Mouse (Mus musculus) midbrain, postnatal 0 days (tissue): ENCODE measurements around the gene Hand2. TPM values are rescaled to one million over a fixed set of nuclear protein-coding genes. Genes with fewer than 3 reads are reported as not detected.

Source experiments
- ATAC-seq: fragments of 200-750 bp; cut with Nextera tagmentation; 2 replicates; pipeline ENCODE4 v1.8.0; 2017; ENCODE audit warnings: moderate number of reproducible peaks, mild to moderate bottlenecking, moderate TSS enrichment, moderate library complexity; ENCODE audit not compliant: low FRiP score
- DNase-seq: peaks from one replicate; pipeline ENCODE4 v3.0.0-alpha.2; 2015; ENCODE audit warnings: low spot score
- H3K27ac ChIP-seq: fragments of 300-500 bp; sonication (generic); 2 replicates; pipeline ENCODE4 v1.5.1; 2014; ENCODE audit warnings: low read depth, mild to moderate bottlenecking, low read length, mixed read lengths
- H3K27me3 ChIP-seq: fragments of 300-500 bp; sonication (generic); 2 replicates; pipeline ENCODE4 v1.6.1; 2014; ENCODE audit warnings: low read length, control low read depth, mixed read lengths; ENCODE audit not compliant: insufficient read depth
- H3K36me3 ChIP-seq: fragments of 300-500 bp; sonication (generic); 2 replicates; pipeline ENCODE4 v1.6.1; 2014; ENCODE audit warnings: low read length, control low read depth, mixed read lengths; ENCODE audit not compliant: insufficient read depth
- H3K4me1 ChIP-seq: fragments of 300-500 bp; sonication (generic); 2 replicates; pipeline ENCODE4 v1.6.1; 2014; ENCODE audit warnings: mild to moderate bottlenecking, control low read depth, antibody characterized with exemption, low read length, mixed read lengths; ENCODE audit not compliant: insufficient read depth
- H3K4me2 ChIP-seq: fragments of 300-500 bp; sonication (generic); 2 replicates; pipeline ENCODE4 v1.6.1; 2014; ENCODE audit warnings: low read depth, mild to moderate bottlenecking, low read length, mixed read lengths; ENCODE audit not compliant: poor library complexity, severe bottlenecking
- H3K4me3 ChIP-seq: fragments of 300-500 bp; sonication (generic); 2 replicates; pipeline ENCODE4 v1.5.1; 2014; ENCODE audit warnings: low read depth, mild to moderate bottlenecking, low read length, moderate library complexity
- H3K9ac ChIP-seq: fragments of 300-500 bp; sonication (generic); replicated peaks from 2 replicates; pipeline ENCODE4 v1.6.1; 2014; ENCODE audit warnings: mild to moderate bottlenecking, low read length, moderate library complexity, mixed read lengths; ENCODE audit not compliant: poor library complexity, severe bottlenecking
- H3K9me3 ChIP-seq: fragments of 300-500 bp; sonication (generic); 2 replicates; pipeline ENCODE4 v1.6.1; 2016; ENCODE audit warnings: low read length, control low read depth
- CTCF ChIP-seq: IDR thresholded peaks from 2 replicates; pipeline ENCODE4 v1.5.1; 2016; ENCODE audit warnings: antibody characterized with exemption, mild to moderate bottlenecking
- WGBS: fragments of 180-500 bp; shearing (Covaris S2); extraction: QIAGEN DNeasy Blood & Tissue Kit; methylation state at CpG from one replicate; pipeline ENCODE4 v1.1.7; 2014; 5-methylcytosine and 5-hydroxymethylcytosine counted together
- polyA plus RNA-seq: library from polyadenylated mRNA; unstranded; fragments of >200 nt; fragmentation: Nextera tagmentation; extraction: Ambion mirVana; gene quantifications from 2 replicates; pipeline ENCODE4 v1.2.1, GENCODE M21; 2015
- total RNA-seq: library from RNA; depleted of rRNA; stranded (reverse); fragments of >200 nt; gene quantifications from 2 replicates; pipeline ENCODE4 v1.2.3, GENCODE M21; 2014

Gene Hand2
- total and polyA plus RNA-seq, 2 experiments from 2014 or later, result not detected

DNA sequence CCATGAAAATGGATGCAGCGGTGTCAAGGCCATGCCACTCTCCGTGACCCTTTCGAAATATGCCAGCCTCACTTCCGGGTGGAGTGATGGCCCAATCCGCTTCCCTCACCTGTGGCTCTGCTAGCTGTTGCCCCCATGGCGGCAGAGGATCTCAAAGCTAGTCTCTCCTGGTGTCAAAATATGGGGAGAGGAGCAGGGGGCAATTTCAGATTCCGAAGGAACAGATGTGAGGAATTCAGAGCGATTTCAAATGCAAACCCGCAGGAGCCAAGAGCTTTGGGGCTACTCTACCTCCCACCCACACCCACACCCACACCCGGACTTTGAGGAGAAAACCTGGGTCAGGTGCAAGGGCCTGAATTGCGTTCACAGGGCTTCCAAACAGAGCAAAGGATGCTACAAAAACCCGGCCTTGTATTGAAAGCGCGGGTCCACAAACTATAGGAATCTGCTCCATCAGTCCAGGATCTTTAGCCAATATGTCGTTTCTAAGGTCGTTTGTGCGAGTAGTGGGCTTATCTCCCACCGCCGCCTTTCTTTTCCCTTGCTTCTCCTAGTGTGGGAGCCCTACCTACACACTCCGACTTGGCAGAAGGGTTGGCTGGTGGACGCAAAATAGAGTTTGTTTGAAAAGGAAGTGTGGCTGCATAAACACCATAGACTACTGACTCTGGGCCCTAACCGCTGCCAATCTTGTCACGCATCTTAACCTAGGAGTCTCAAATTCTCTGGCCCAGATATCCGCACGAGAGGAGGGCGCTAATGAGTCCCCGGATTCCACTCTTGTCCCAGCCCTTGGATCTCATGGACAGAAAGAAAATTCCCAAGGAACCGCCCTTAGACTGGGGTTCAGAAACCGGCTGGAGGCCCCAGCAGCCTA, 6.7 kb downstream of the Hand2 start:
- ATAC-seq (no peak), DNase-seq (no peak)
- WGBS, result 2% methylated on average over 29 of the region's 29 CpGs
- Histone ChIP-seq H3K9me3 (no peaks in the 10 kb centered on the region), H3K4me1 (no peaks in the 10 kb centered on the region), H3K27me3 (peaks cover 85% of the 10 kb centered on the region), H3K4me2 (no peak overlapping the region), H3K36me3 (no peaks in the 10 kb centered on the region), H3K27ac (no peak overlapping the region), H3K9ac (no peak overlapping the region), H3K4me3 (no peak overlapping the region)
- TF ChIP-seq CTCF, result no peak

DNA sequence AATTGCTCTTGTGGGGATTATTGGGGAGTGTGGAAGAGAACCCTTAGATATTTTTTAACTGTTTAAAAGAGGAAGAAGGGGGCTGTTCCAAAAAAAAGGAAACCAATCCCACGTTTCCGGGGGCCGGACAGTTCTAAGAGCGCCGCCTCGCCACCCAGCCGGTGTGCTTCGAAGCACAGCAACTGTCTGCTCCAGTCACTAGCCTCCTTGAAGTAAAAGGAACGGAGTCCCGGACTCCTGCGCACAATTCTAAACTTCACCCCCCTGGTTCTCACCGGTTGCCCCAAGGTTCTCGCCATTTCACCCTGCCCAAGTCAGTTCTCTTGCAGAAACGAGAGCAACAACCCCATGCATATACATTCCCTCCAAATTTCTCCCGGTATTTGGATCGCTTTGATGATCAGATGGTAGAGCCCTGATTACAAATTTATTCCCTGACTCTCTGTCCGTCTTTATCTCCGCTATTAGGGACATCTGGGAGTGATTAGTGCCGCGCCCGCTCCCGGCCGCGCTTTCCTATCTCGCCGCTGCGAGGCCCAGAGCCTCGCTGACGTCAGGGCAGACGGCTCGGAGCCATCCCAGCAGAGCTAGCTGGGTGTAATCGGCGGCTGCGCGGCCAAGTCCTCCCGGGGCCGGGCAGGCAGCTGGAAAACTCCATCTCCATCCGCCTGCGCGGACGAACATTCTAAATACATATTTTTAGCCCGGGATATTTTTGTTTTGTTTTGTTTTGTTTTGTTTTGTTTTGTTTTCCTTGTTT, 7.6 kb downstream of the Hand2 start:
- Histone ChIP-seq H3K4me1 (no peaks in the 10 kb centered on the region), H3K9ac (no peak overlapping the region), H3K9me3 (no peaks in the 10 kb centered on the region), H3K4me2 (no peak overlapping the region), H3K36me3 (no peaks in the 10 kb centered on the region), H3K27me3 (peaks cover 85% of the 10 kb centered on the region), H3K4me3 (no peak overlapping the region), H3K27ac (no peak overlapping the region)
- peak; percentile 13 for DNase-seq
- no peak for TF ChIP-seq CTCF
- ATAC-seq, result no peak
- WGBS, result 1% methylated on average over 42 of the region's 42 CpGs

DNA sequence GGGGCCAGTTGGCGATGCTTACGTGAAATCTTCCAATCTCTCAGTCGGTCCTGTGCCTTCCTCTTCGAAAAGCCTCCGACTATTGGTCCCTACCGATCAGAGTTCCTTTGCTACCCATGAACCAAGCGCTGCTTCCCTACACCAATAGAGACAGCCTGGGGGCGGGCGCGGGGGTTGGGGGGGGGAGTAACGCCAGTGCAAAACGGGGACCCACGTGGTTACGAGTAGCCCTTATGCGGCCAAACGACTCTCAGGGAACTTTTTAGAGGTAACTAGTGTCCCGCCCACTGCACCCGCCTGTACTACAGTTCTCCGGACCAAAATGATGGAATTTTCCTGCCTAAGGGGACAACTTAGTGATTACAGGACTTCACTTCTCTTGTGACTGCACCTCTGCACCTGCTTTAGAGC, 8.2 kb downstream of the Hand2 start:
- no peak for ATAC-seq
- TF ChIP-seq CTCF, result no peak
- no peak overlapping the region for H3K4me2 ChIP-seq

DNA sequence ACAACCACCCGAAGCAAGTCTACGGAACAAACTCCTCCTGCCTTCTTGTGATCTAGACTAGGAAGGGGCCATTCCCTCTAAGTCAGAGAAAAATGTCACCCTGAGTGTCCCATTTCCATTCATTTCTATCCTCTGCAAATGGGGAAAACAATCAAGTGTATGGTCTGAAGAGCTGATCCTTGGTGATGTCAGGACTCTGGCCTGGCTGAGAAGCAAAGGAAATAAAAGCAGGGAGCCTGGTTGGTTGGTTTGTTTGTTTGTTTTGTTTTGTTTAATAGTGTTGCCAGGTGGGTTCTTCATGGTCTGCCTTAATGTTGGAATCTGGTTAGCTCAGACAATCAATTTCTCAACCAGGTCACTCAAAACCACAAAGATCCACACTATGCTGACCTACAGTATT, 9.3 kb downstream of the Hand2 start:
- ATAC-seq, result no peak
- TF ChIP-seq CTCF, result no peak
- WGBS, result 10% methylated on average over 2 of the region's 2 CpGs
- DNase-seq, result no peak
- Histone ChIP-seq H3K4me2 (no peak overlapping the region), H3K4me1 (no peaks in the 10 kb centered on the region), H3K9ac (no peak overlapping the region), H3K9me3 (no peaks in the 10 kb centered on the region), H3K4me3 (no peak overlapping the region), H3K27me3 (peaks cover 92% of the 10 kb centered on the region), H3K27ac (no peak overlapping the region), H3K36me3 (no peaks in the 10 kb centered on the region)

More for the DNA sequence above, 8.2 kb downstream of the Hand2 start:
- Histone ChIP-seq H3K27ac (no peak overlapping the region), H3K4me3 (no peak overlapping the region), H3K9ac (no peak overlapping the region), H3K36me3 (no peaks in the 10 kb centered on the region), H3K27me3 (peaks cover 84% of the 10 kb centered on the region), H3K9me3 (no peaks in the 10 kb centered on the region), H3K4me1 (no peaks in the 10 kb centered on the region)
- DNase-seq, result no peak
- WGBS, result 2% methylated on average over 19 of the region's 19 CpGs

DNA sequence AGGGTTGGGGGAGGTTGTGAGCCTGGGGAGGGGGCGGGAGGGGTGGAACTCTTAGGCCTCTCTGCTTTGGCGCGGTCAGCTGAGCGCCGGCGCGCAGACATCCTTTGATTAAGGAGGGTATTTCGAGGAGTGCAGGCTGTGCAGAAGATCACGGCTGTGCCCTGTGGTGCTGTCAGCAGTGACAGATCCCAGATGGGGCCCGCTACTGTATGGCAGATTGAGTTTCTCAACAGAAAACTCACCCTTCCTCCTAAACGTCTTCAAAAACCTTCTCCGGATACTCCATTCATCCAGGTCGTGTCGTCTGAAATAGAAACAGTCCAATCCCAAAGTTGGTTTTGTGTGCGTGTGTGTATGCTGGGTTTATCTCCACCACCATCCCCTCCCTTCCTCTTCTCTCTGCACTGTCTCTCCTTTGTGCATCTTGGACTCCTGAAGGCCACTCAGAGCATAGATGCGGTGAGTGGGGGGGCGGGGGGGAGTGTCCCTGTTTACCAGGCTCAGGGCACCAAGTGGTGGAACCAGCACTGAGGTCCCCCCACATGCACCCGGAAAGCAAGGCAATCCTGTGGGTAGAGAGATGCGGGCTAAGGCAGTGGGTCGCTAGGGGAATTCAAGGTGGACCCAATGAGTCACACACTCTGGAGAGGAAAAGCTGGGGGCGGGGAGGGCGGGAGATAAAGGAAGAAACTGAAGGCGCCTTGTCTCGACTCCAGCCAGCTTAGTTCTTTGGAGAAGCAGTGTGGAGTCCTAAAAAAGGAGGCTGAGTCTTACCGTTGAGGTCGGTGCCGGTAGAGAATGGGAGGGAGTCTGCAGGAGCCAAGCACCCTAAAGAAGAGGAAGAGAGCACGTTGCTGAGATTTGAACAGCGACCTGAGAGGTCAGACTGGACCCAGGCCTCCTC, 11.2 kb downstream of the Hand2 start:
- no peak overlapping the region for H3K27ac ChIP-seq
- H3K4me3 ChIP-seq, result no peak overlapping the region
- 1% methylated on average over 29 of the region's 29 CpGs for WGBS
- H3K4me2 ChIP-seq, result no peak overlapping the region
- H3K36me3 ChIP-seq, result no peaks in the 10 kb centered on the region
- H3K27me3 ChIP-seq, result peaks cover 95% of the 10 kb centered on the region
- no peaks in the 10 kb centered on the region for H3K4me1 ChIP-seq
- TF ChIP-seq CTCF, result no peak
- H3K9ac ChIP-seq, result no peak overlapping the region
- no peak for DNase-seq
- ATAC-seq, result no peak
- no peaks in the 10 kb centered on the region for H3K9me3 ChIP-seq
